Mouse (Mus musculus) limb, embryonic 13.5 days (tissue): Measurements from ENCODE around the gene Gm8298. TPM values are rescaled to one million over a fixed set of nuclear protein-coding genes. Genes with fewer than 3 reads are reported as not detected.
"Not testable (repeated sequence)": the region's sequence is repeated elsewhere in the genome, so short reads cannot be mapped to it uniquely, and the experiment has no call there.

Experiments used
- ATAC-seq: fragments of 200-750 bp; cut with Nextera tagmentation; 2 replicates; pipeline ENCODE4 v1.8.0; 2017; ENCODE audit warnings: low read depth, moderate number of reproducible peaks, moderate TSS enrichment; ENCODE audit not compliant: low FRiP score
- H3K27ac ChIP-seq: fragments of 300-500 bp; sonication (generic); 2 replicates; pipeline ENCODE4 v1.5.1; 2015; ENCODE audit warnings: inconsistent platforms, mild to moderate bottlenecking, moderate library complexity
- H3K27me3 ChIP-seq: fragments of 300-500 bp; sonication (generic); 2 replicates; pipeline ENCODE4 v1.6.1; 2015; ENCODE audit warnings: mild to moderate bottlenecking, inconsistent platforms
- H3K36me3 ChIP-seq: fragments of 300-500 bp; sonication (generic); 2 replicates; pipeline ENCODE4 v1.6.1; 2015; ENCODE audit warnings: inconsistent platforms, mild to moderate bottlenecking, moderate library complexity
- H3K4me1 ChIP-seq: fragments of 300-500 bp; sonication (generic); 2 replicates; pipeline ENCODE4 v1.6.1; 2015; ENCODE audit warnings: inconsistent platforms
- H3K4me2 ChIP-seq: fragments of 300-500 bp; sonication (generic); replicated peaks from 2 replicates; pipeline ENCODE4 v1.6.1; 2015; ENCODE audit warnings: inconsistent platforms, mild to moderate bottlenecking, moderate library complexity
- H3K4me3 ChIP-seq: fragments of 300-500 bp; sonication (generic); 2 replicates; pipeline ENCODE4 v1.5.1; 2015; ENCODE audit warnings: moderate library complexity, mild to moderate bottlenecking, inconsistent platforms
- H3K9ac ChIP-seq: fragments of 300-500 bp; sonication (generic); 2 replicates; pipeline ENCODE4 v1.6.1; 2015; ENCODE audit warnings: mild to moderate bottlenecking, inconsistent platforms
- H3K9me3 ChIP-seq: fragments of 300-500 bp; sonication (generic); 2 replicates; pipeline ENCODE4 v1.6.1; 2016; ENCODE audit warnings: inconsistent platforms
- WGBS: fragments of 180-500 bp; shearing (Covaris S2); methylation state at CpG from one replicate; pipeline ENCODE4 v1.1.7; 2015; 5-methylcytosine and 5-hydroxymethylcytosine counted together
- polyA plus RNA-seq: library from polyadenylated mRNA; unstranded; fragments of >200 nt; fragmentation: Nextera tagmentation; extraction: Ambion mirVana; gene quantifications from 2 replicates; pipeline ENCODE4 v1.2.1, GENCODE M21; 2015

The Gm8298 gene
- polyA plus RNA-seq: not detected in 2 replicates

- Histone ChIP-seq H3K4me2 (no peak within 1 kb of the TSS), H3K9ac (no peak within 1 kb of the TSS), H3K27me3 (no peaks in the 10 kb centered on the region), H3K36me3 (no peaks in the 10 kb centered on the region), H3K4me3 (no peak within 1 kb of the TSS), H3K9me3 (no peaks in the 10 kb centered on the region), H3K27ac (no peak within 1 kb of the TSS), H3K4me1 (no peaks in the 10 kb centered on the region)
- 98% methylated on average over 2 of the region's 2 CpGs for WGBS
- ATAC-seq: no peak
These were observed at the start of gene Gm8298 for GRCm38 (mm10) chr3:59860751-59861150. Gene Gm8298 (plus strand): TSS chr3:59861051.

DNA sequence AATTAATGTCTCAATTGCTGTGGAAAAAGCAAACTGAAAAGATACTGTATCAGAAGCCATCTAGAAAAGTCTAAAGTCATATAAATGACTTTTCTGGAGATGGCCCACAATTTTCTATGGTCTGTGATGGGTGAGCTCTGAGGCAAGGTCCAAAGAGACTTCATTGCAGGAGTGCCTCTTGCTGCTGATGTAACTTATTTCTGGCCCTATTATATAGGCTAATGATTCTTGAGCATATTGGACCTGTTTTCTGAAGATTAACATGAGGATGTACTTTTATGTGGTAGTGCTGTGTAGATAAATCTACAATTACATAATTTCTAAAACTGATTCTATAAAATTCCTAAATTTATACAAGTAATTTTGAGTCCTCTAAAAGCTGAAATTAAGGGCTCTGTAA is 47.7 kb upstream of the Gm8298 start:
- Histone ChIP-seq H3K27ac (no peak overlapping the region), H3K4me1 (no peaks in the 10 kb centered on the region), H3K27me3 (no peaks in the 10 kb centered on the region), H3K9me3 (no peaks in the 10 kb centered on the region), H3K36me3 (no peaks in the 10 kb centered on the region), H3K4me2 (no peak overlapping the region), H3K9ac (no peak overlapping the region), H3K4me3 (no peak overlapping the region)
- no peak for ATAC-seq

DNA sequence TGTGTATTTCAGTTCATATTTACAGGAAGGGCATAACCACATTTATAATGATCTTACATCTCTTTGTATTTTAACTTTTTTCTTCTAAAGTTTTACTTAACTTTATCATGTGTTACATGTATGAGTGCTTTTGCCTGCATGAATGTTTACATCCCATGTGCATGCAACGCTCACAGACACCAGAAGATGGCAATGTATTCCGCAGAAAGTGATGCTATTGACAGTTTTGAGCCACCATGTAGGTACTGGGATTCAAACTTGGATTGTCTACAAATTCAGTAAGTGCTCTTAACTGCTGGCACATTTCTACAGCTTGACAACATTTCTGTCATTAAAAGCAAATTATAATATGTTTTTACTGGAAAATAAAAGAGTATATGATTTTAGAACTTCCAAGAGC is 9.9 kb downstream of the Gm8298 start:
- WGBS: 22% methylated on average over 2 of the region's 2 CpGs
- no peak overlapping the region for H3K4me3 ChIP-seq

GRCm38 (mm10) chr3:59877601-59878000 is 16.8 kb downstream of the Gm8298 start:
- not testable (repeated sequence) for ATAC-seq, H3K4me1 ChIP-seq, H3K9ac ChIP-seq, H3K27ac ChIP-seq, H3K4me2 ChIP-seq, H3K27me3 ChIP-seq, H3K36me3 ChIP-seq, H3K4me3 ChIP-seq, H3K9me3 ChIP-seq
- 47% methylated on average over 1 of the region's 1 CpGs for WGBS

More for the DNA sequence above, 9.9 kb downstream of the Gm8298 start:
- Histone ChIP-seq H3K36me3 (no peaks in the 10 kb centered on the region), H3K4me2 (no peak overlapping the region), H3K27me3 (no peaks in the 10 kb centered on the region), H3K9ac (no peak overlapping the region), H3K27ac (no peak overlapping the region), H3K4me1 (no peaks in the 10 kb centered on the region), H3K9me3 (no peaks in the 10 kb centered on the region)
- no peak for ATAC-seq

DNA sequence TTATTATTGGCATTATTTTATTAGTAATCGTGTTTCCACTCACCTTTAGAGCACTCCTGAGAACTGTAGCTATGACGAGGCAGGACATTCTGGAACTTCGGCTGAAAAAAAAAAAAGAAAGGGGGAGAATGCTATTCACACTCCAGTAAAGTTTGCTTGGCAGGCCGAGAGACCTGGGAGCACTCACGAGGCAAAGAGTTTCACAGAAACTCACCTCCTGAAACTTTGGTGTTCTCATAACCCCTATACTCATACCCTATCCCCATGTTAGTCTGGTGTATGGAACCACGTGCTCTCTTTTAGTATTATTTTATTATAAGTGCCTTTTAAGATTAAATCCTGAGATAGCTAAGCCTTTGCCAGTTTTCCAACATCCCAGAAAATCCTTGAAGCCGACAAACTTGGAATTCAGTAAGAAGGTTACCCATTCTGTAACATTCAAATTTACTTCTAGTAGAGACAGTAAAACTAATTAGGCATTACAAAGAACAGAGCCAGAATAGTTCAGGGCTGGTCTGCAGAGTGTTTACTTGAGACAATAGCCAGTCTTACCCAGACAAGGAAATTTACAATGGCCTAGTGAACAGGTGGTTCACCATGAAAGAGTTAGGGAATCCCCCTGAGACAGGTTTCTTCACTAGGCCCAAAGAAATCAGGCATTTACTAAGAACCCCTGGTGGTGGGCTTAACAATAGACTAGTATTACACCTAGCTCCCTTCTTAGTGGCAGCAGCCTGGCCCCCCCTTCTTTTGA is 19.1 kb downstream of the Gm8298 start:
- 75% methylated on average over 7 of the region's 7 CpGs for WGBS
- not testable (repeated sequence) for H3K4me2 ChIP-seq, H3K27me3 ChIP-seq, H3K9ac ChIP-seq, H3K4me3 ChIP-seq, ATAC-seq, H3K27ac ChIP-seq, H3K4me1 ChIP-seq, H3K9me3 ChIP-seq, H3K36me3 ChIP-seq

GRCm38 (mm10) chr3:59893276-59893675 is 32.4 kb downstream of the Gm8298 start:
- H3K4me3 ChIP-seq: no peak overlapping the region
- 81% methylated on average over 2 of the region's 2 CpGs for WGBS
- ATAC-seq: no peak

GRCm38 (mm10) chr3:59924914-59925313 is 64.1 kb downstream of the Gm8298 start, which contains the start of gene C130079G13Rik:
Gene C130079G13Rik (plus strand): TSS chr3:59925214.
- Histone ChIP-seq H3K36me3 (no peaks in the 10 kb centered on the region), H3K4me1 (no peaks in the 10 kb centered on the region), H3K9ac (no peak within 1 kb of the TSS), H3K4me3 (no peak within 1 kb of the TSS), H3K4me2 (no peak within 1 kb of the TSS), H3K9me3 (no peaks in the 10 kb centered on the region), H3K27me3 (no peaks in the 10 kb centered on the region), H3K27ac (no peak within 1 kb of the TSS)
- no peak for ATAC-seq
- 87% methylated on average over 2 of the region's 2 CpGs for WGBS

More at GRCm38 (mm10) chr3:59893276-59893675, 32.4 kb downstream of the Gm8298 start:
- Histone ChIP-seq H3K9ac (no peak overlapping the region), H3K27ac (no peak overlapping the region), H3K9me3 (no peaks in the 10 kb centered on the region), H3K4me2 (no peak overlapping the region), H3K27me3 (no peaks in the 10 kb centered on the region), H3K4me1 (no peaks in the 10 kb centered on the region), H3K36me3 (no peaks in the 10 kb centered on the region)

Other genes with a start within 250 kb of the Gm8298 start
- not detected in 2 replicates for gene Gm5538, start 131.3 kb upstream of the Gm8298 start, polyA plus RNA-seq
- not detected in 2 replicates for gene C130079G13Rik, start 64.2 kb downstream of the Gm8298 start, polyA plus RNA-seq
- not detected in 2 replicates for gene Aadacl2, start 145.7 kb downstream of the Gm8298 start, polyA plus RNA-seq
- 0.89 TPM in 1 of 2 replicates, not detected in the other for gene Aadac, start 164.7 kb downstream of the Gm8298 start, polyA plus RNA-seq
- gene Sucnr1, start 220.8 kb downstream of the Gm8298 start, polyA plus RNA-seq: 0.20 and 0.23 TPM in 2 replicates